Mouse (Mus musculus) olfactory bulb, adult 2 months (tissue): ENCODE measurements around the gene Grcc10.

Source experiments
- CTCF ChIP-seq: fragments of 200-500 bp; IDR thresholded peaks from 2 replicates; pipeline ENCODE4 v1.5.1; 2012; ENCODE audit warnings: low read depth, mild to moderate bottlenecking, low read length, moderate library complexity; ENCODE audit not compliant: insufficient read depth
- POLR2A ChIP-seq: fragments of 200-500 bp; IDR thresholded peaks from 2 replicates; pipeline ENCODE4 v1.6.1; 2012; ENCODE audit warnings: mild to moderate bottlenecking, low read depth, low read length, moderate library complexity; ENCODE audit not compliant: insufficient read depth

- no peak for TF ChIP-seq POLR2A
- TF ChIP-seq CTCF: no peak
Measured at GRCm38 (mm10) chr6:124789519-124789918, 48.3 kb upstream of the Grcc10 start.
